Comparison of ENCODE assay signal across 9 mouse cellular contexts in the genomic region with DNA sequence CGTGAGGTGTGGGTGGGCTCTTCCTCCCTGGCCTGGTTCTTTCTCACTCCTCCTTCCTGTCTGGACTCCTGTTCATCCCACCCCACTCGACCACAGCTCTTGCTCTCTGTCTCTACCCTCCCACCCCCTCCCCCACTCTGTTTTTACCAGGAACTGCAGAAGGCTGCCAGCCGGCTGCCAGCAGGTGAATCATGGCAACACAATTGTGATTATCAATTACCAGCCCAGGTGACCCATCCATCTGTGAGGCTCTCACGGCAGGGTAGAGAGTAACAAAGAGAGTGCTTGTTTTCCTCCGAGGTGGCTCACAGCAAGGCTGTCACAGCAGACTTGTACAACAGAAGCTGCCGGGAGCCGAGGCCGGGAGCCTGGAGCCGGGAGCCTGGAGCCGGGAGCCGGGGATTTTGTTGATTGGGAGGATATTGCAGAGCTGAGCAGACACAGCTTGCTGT. TPM values are rescaled to one million over a fixed set of nuclear protein-coding genes. Genes with fewer than 3 reads are reported as not detected.
DNase-seq lines count a peak whose midpoint lies in the region; ATAC-seq lines count a peak whose summit lies in the region.
"Had no signal": no experiment of that assay in that cellular context is flagged by ENCODE, and none has a peak within 500 bp of the region (broad histone marks: within the 10 kb centered on the region; RNA-seq: fewer than 3 reads in every experiment).

No protein-coding gene starts in this region.

- H3K9ac ChIP-seq in limb, embryonic 12.5 days (replicated peaks): no peak overlapping the region

- no peaks in the 10 kb centered on the region for H3K9me3 ChIP-seq in limb, embryonic 12.5 days

- no peaks in the 10 kb centered on the region for H3K36me3 ChIP-seq in limb, embryonic 12.5 days

- peak; percentile 27 for DNase-seq in right cerebral cortex, postnatal 14 days
- no peak for DNase-seq in right cerebral cortex, adult 18-20 months
- DNase-seq in cerebellum, postnatal 36 days: peak; percentile 38 to 41
- no peak for DNase-seq in adrenal gland, postnatal 4 days (ENCODE audit: low spot score in 2 of 2)
- no peak for DNase-seq in lung, postnatal 10 days
- DNase-seq: embryo, embryonic 11 days had no signal

- no peaks in the 10 kb centered on the region for H3K4me1 ChIP-seq in limb, embryonic 12.5 days (replicated peaks)

- H3K4me2 ChIP-seq in limb, embryonic 12.5 days: 0 out of 2 replicates have a peak overlapping the region, but pooled peaks have one; percentile 5

- H3K4me3 ChIP-seq in limb, embryonic 12.5 days (replicated peaks): no peak overlapping the region

- no peak for ATAC-seq in limb, embryonic 12.5 days (ENCODE audit: insufficient number of reproducible peaks, insufficient read depth, low FRiP score, low TSS enrichment, low read depth)
- no peak for ATAC-seq in erythroid progenitor cell, adult 5-6 weeks (replicated peaks; ENCODE audit: low FRiP score, poor library complexity, severe bottlenecking)

- WGBS in limb, embryonic 12.5 days: 8% methylated on average over 11 of the region's 11 CpGs

- peaks cover 20% of the 10 kb centered on the region for H3K27me3 ChIP-seq in limb, embryonic 12.5 days

- H3K27ac ChIP-seq in limb, embryonic 12.5 days: no peak overlapping the region
- H3K27ac ChIP-seq: macrophage had no signal

RNA-seq across cellular contexts. Expression of gene Cda, which starts 6.4 kb away (rescaled TPM):
- polyA plus RNA-seq in limb, embryonic 12.5 days (2016; fragmentation: Nextera tagmentation; extraction: Ambion mirVana): 4.0 and 4.2 TPM in 2 replicates
- 10 to 100 TPM; 15.7 to 22.9 TPM for total RNA-seq in adrenal gland, postnatal 4 days (2021)
- not detected in 2 replicates for total RNA-seq in erythroid progenitor cell, adult 5-6 weeks (2015; ENCODE audit: low replicate concordance)
- not detected in 2 replicates for total RNA-seq in erythroid progenitor cell, adult 5-6 weeks (2017; ENCODE audit: low replicate concordance)
- polyA plus RNA-seq: macrophage had no signal

RNA-seq across cellular contexts. Expression of gene Fam43b, which starts 34.9 kb away (rescaled TPM):
- polyA plus RNA-seq in limb, embryonic 12.5 days (2016; fragmentation: Nextera tagmentation; extraction: Ambion mirVana): not detected in 2 replicates
- 1 to 10 TPM; 2.2 to 3.2 TPM for total RNA-seq in adrenal gland, postnatal 4 days (2021)
- total RNA-seq in erythroid progenitor cell, adult 5-6 weeks (2015; ENCODE audit: low replicate concordance): not detected in 2 replicates
- not detected in 2 replicates for total RNA-seq in erythroid progenitor cell, adult 5-6 weeks (2017; ENCODE audit: low replicate concordance)
- polyA plus RNA-seq: macrophage had no signal

RNA-seq across cellular contexts. Expression of gene Pink1, which starts 35.3 kb away (rescaled TPM):
- polyA plus RNA-seq in limb, embryonic 12.5 days (2016; fragmentation: Nextera tagmentation; extraction: Ambion mirVana): 55.8 and 57.4 TPM in 2 replicates
- total RNA-seq in adrenal gland, postnatal 4 days (2021): 100 to 1,000 TPM; 153 to 158 TPM
- total RNA-seq in erythroid progenitor cell, adult 5-6 weeks (2015; ENCODE audit: low replicate concordance): 20.2 and 26.8 TPM in 2 replicates
- total RNA-seq in erythroid progenitor cell, adult 5-6 weeks (2017; ENCODE audit: low replicate concordance): 20.8 and 36.6 TPM in 2 replicates

RNA-seq across cellular contexts. Expression of gene Ddost, which starts 56.9 kb away (rescaled TPM):
- 289 and 299 TPM in 2 replicates for polyA plus RNA-seq in limb, embryonic 12.5 days (2016; fragmentation: Nextera tagmentation; extraction: Ambion mirVana)
- total RNA-seq in adrenal gland, postnatal 4 days (2021): 100 to 1,000 TPM; 165 to 169 TPM
- 65.6 and 81.3 TPM in 2 replicates for total RNA-seq in erythroid progenitor cell, adult 5-6 weeks (2015; ENCODE audit: low replicate concordance)
- total RNA-seq in erythroid progenitor cell, adult 5-6 weeks (2017; ENCODE audit: low replicate concordance): 34.7 and 39.8 TPM in 2 replicates

Comparison
In these comparisons a context has a peak if more than half of its experiments do, and no peak if none do; other contexts are left out.
1. DNase-seq: peak in right cerebral cortex, postnatal 14 days (single experiment) and cerebellum, postnatal 36 days (2 of 2); none in right cerebral cortex, adult 18-20 months (single experiment), adrenal gland, postnatal 4 days (0 of 2) and lung, postnatal 10 days (single experiment).
2. RNA of gene Cda, which starts 6.4 kb away (total RNA-seq): 15.7 to 22.9 TPM in adrenal gland, postnatal 4 days; not detected in erythroid progenitor cell, adult 5-6 weeks; every median in the first group is over 10 times any median in the second.
3. RNA of gene Pink1, which starts 35.3 kb away (total RNA-seq): 153 to 158 TPM in adrenal gland, postnatal 4 days; 20.2 to 36.6 TPM in erythroid progenitor cell, adult 5-6 weeks; every median in the first group is over 4 times any median in the second.